Mouse (Mus musculus): ENCODE measurements around the gene Sh2d5. TPM values are rescaled to one million over a fixed set of nuclear protein-coding genes. Genes with fewer than 3 reads are reported as not detected.

Gene Sh2d5
- polyA plus RNA-seq (2016; fragmentation: Nextera tagmentation; extraction: Ambion mirVana) = 0.23 and 0.47 TPM in 2 replicates

GRCm38 (mm10) chr4:138250088-138250960, at the start of gene Sh2d5, which contains the start of gene Kif17:
TSS of gene Sh2d5 (plus strand) at chr4:138250403.
TSS of gene Kif17 (plus strand) at chr4:138250435.
- Histone ChIP-seq H3K36me3 (replicated peaks) (peaks cover 28% of the 10 kb centered on the region), H3K27me3 (ENCODE audit: poor library complexity, severe bottlenecking) (peaks cover 90% of the 10 kb centered on the region), H3K9me3 (no peaks in the 10 kb centered on the region), H3K4me3 (peak within 1 kb of the TSS; percentile 68), H3K27ac (peak within 1 kb of the TSS; percentile 48), H3K4me1 (peaks cover 40% of the 10 kb centered on the region)
- DNase-seq (ENCODE audit: extremely low spot score, low spot score) = peak; percentile 84
- WGBS = under 1% methylated on average over 69 of the region's 74 CpGs

GRCm38 (mm10) chr4:138200769-138201168, 49.4 kb upstream of the Sh2d5 start:
- H3K27me3 ChIP-seq (ENCODE audit: poor library complexity, severe bottlenecking) = no peaks in the 10 kb centered on the region

DNA sequence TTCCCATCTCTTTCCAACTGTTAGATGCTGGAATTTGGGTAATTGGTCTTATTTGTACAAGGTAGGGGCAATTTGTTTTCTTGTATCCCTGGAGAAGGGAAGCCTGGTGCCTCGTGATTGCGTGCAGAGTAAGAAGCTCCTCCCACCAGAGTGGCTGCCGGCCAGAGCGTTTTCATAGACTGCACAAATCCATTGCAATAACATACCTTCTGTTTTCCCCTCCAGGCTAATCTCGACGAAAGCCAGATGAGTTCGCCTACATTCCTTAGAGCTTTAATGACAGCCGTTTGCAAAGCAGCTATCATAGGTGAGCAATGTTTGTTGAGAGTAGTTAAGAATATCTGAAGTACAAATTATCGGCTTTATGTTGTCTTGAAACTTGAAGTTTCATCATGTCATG, 48.5 kb upstream of the Sh2d5 start:
- Histone ChIP-seq H3K4me3 (no peak overlapping the region), H3K27me3 (ENCODE audit: poor library complexity, severe bottlenecking) (no peaks in the 10 kb centered on the region), H3K4me1 (no peaks in the 10 kb centered on the region), H3K27ac (no peak overlapping the region), H3K36me3 (replicated peaks) (peaks cover 98% of the 10 kb centered on the region), H3K9me3 (no peaks in the 10 kb centered on the region)
- WGBS = 89% methylated on average over 9 of the region's 9 CpGs
- DNase-seq (ENCODE audit: extremely low spot score, low spot score) = no peak

More at GRCm38 (mm10) chr4:138200769-138201168, 49.4 kb upstream of the Sh2d5 start:
- Histone ChIP-seq H3K36me3 (replicated peaks) (peaks cover 99% of the 10 kb centered on the region), H3K27ac (no peak overlapping the region), H3K4me1 (no peaks in the 10 kb centered on the region), H3K4me3 (no peak overlapping the region), H3K9me3 (no peaks in the 10 kb centered on the region)
- 93% methylated on average over 3 of the region's 3 CpGs for WGBS
- DNase-seq (ENCODE audit: extremely low spot score, low spot score) = no peak

GRCm38 (mm10) chr4:138210116-138210515, 40.1 kb upstream of the Sh2d5 start:
- no peak for DNase-seq (ENCODE audit: extremely low spot score, low spot score)
- no peaks in the 10 kb centered on the region for H3K4me1 ChIP-seq
- peaks cover 50% of the 10 kb centered on the region for H3K36me3 ChIP-seq (replicated peaks)
- no peak overlapping the region for H3K27ac ChIP-seq
- no peaks in the 10 kb centered on the region for H3K27me3 ChIP-seq (ENCODE audit: poor library complexity, severe bottlenecking)
- WGBS = 90% methylated on average over 5 of the region's 5 CpGs
- no peak overlapping the region for H3K4me3 ChIP-seq
- H3K9me3 ChIP-seq = no peaks in the 10 kb centered on the region

DNA sequence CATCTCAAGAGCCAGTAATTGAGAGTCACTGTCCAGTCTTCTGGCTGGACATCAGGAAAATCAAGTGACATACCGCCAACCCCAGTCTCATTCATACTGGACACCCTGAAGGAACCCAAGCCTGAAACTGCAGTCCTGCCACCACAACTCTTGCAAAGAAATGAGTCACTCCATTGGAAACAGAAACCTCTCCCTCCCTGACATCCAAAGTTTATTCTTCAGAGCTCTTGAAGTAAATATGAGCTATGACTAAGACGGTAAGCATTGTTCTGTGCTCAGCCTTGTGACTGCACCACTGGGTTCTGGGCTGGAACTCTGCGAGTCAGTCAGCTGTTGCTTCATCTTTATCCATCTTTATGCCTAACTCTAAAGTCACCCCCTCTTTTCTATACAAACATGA, 36.3 kb upstream of the Sh2d5 start:
- Histone ChIP-seq H3K27ac (no peak overlapping the region), H3K4me3 (no peak overlapping the region), H3K9me3 (no peaks in the 10 kb centered on the region), H3K36me3 (replicated peaks) (peaks cover 24% of the 10 kb centered on the region), H3K27me3 (ENCODE audit: poor library complexity, severe bottlenecking) (no peaks in the 10 kb centered on the region), H3K4me1 (peaks cover 23% of the 10 kb centered on the region)
- DNase-seq (ENCODE audit: extremely low spot score, low spot score) = no peak
- WGBS = 87% methylated on average over 3 of the region's 3 CpGs

DNA sequence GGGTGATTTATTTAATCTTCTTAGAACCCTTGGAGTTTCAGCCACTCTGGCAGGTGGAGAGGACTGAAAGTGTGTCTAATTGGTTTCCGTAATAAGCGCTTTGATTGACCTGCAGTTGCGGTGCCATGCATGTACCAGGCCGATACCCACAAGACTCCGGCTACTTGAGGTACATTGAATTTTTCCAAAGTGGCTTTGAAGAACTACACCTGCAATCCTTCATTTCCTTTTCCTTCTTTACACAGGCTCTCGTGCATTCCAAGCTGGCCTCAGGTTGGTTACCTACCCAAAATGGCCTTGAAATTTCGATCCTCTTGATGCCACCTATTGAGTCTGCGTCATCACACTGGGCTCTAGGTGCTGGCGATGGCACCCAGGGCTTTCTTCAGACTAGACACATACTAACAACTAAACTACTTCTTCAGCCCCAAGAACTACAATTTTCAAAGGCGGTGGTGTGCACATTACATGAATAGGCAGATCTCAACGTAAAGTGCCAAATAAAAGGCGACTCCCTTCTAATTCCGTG, 34.5 kb upstream of the Sh2d5 start:
- 50% methylated on average over 13 of the region's 13 CpGs for WGBS
- no peak for DNase-seq (ENCODE audit: extremely low spot score, low spot score)
- Histone ChIP-seq H3K9me3 (no peaks in the 10 kb centered on the region), H3K4me3 (peak overlapping the region; percentile 91), H3K4me1 (peaks cover 34% of the 10 kb centered on the region), H3K27me3 (ENCODE audit: poor library complexity, severe bottlenecking) (no peaks in the 10 kb centered on the region), H3K27ac (peak overlapping the region; percentile 100), H3K36me3 (replicated peaks) (peaks cover 27% of the 10 kb centered on the region)

DNA sequence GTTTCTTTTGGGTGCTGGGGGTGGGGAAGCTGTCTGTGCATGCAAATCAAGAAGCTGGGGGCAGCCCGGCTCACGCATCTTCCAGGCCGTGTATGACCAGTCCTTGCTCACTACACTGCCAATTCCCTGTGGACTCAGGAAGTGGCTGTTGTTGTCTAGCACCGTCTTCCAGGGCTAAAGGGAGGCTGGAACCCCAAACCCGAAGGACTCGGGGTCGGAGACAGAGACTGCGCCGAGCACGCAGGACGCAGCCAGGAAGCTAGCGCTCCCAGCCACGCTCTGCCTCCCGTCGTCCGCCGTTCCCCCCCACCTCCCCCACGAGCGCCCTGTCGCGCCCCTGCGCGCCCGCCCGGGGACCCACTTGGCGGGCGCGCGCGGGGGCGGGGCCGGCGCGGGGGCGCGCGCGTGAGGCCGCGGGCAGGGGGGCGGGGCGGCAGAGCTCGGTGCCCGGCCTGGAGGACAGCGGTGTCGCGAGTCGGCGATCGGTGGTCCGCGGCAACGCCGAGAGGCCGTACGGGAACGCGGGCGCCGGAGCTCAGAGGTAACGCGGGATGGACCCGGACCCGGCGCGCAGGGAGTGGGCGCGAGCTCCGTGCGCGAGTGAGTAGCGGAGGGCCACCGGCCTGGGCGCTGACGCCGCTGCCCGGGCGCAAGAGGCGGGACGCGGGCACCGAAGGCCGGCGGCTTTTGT, 33.9 kb upstream of the Sh2d5 start, which contains the start of gene Hp1bp3:
Gene Hp1bp3 (plus strand): TSS at position 97 of the 691 bp plus-strand sequence.
- peaks cover 29% of the 10 kb centered on the region for H3K36me3 ChIP-seq (replicated peaks)
- H3K4me3 ChIP-seq = peak within 1 kb of the TSS; percentile 91
- H3K9me3 ChIP-seq = no peaks in the 10 kb centered on the region
- peaks cover 34% of the 10 kb centered on the region for H3K4me1 ChIP-seq
- peak within 1 kb of the TSS; percentile 100 for H3K27ac ChIP-seq
- DNase-seq (ENCODE audit: extremely low spot score, low spot score) = peak; percentile 76
- H3K27me3 ChIP-seq (ENCODE audit: poor library complexity, severe bottlenecking) = no peaks in the 10 kb centered on the region
- WGBS = under 1% methylated on average over 84 of the region's 84 CpGs

DNA sequence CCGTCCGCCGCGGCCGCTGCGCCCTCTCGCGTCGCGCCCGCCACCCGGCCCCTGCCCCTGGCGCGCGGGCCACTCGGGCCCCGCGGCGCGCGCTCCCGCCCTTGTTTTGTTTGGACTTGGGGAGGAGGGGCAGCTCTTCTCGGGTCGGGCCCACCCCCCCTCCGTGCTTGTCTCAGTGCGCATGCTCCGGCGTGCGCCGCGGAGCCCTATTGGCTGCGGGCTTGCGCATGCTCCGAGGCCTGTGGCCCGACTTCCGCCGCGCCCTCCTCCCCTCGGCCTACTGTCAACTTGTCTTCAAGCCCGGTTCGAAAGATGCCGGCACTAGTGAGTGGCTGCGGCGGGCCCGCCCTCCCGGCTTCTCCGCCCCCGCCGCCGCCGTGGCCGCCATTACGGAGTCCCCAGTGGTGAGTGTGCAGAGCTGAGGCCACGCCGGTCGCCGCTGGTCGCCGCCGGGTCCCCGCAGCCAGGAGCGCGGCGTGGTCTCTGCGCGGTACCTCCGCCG, 33.3 kb upstream of the Sh2d5 start:
- Histone ChIP-seq H3K9me3 (no peaks in the 10 kb centered on the region), H3K4me1 (peaks cover 34% of the 10 kb centered on the region), H3K27me3 (ENCODE audit: poor library complexity, severe bottlenecking) (no peaks in the 10 kb centered on the region), H3K36me3 (replicated peaks) (peaks cover 35% of the 10 kb centered on the region), H3K4me3 (peak overlapping the region; percentile 91), H3K27ac (peak overlapping the region; percentile 100)
- under 1% methylated on average over 60 of the region's 68 CpGs for WGBS
- peak; percentile 96 for DNase-seq (ENCODE audit: extremely low spot score, low spot score)

- no peaks in the 10 kb centered on the region for H3K27me3 ChIP-seq (ENCODE audit: poor library complexity, severe bottlenecking)
- 1% methylated on average over 36 of the region's 36 CpGs for WGBS
- peaks cover 34% of the 10 kb centered on the region for H3K4me1 ChIP-seq
- peak overlapping the region; percentile 100 for H3K27ac ChIP-seq
- H3K36me3 ChIP-seq (replicated peaks) = peaks cover 40% of the 10 kb centered on the region
- H3K4me3 ChIP-seq = peak overlapping the region; percentile 91
- DNase-seq (ENCODE audit: extremely low spot score, low spot score) = no peak
- no peaks in the 10 kb centered on the region for H3K9me3 ChIP-seq
Observed at GRCm38 (mm10) chr4:138217441-138217840, 32.8 kb upstream of the Sh2d5 start.

GRCm38 (mm10) chr4:138217951-138218685, 32.1 kb upstream of the Sh2d5 start:
- peak overlapping the region; percentile 100 for H3K27ac ChIP-seq
- WGBS = 88% methylated on average over 11 of the region's 11 CpGs
- H3K4me1 ChIP-seq = peaks cover 34% of the 10 kb centered on the region
- no peak for DNase-seq (ENCODE audit: extremely low spot score, low spot score)
- peak overlapping the region; percentile 91 for H3K4me3 ChIP-seq
- no peaks in the 10 kb centered on the region for H3K9me3 ChIP-seq
- peaks cover 46% of the 10 kb centered on the region for H3K36me3 ChIP-seq (replicated peaks)
- no peaks in the 10 kb centered on the region for H3K27me3 ChIP-seq (ENCODE audit: poor library complexity, severe bottlenecking)

- WGBS = 94% methylated on average over 5 of the region's 5 CpGs
Observed at GRCm38 (mm10) chr4:138219331-138219730, 30.9 kb upstream of the Sh2d5 start.

GRCm38 (mm10) chr4:138220761-138221160, 29.4 kb upstream of the Sh2d5 start:
- Histone ChIP-seq H3K4me3 (no peak overlapping the region), H3K4me1 (peaks cover 30% of the 10 kb centered on the region), H3K9me3 (no peaks in the 10 kb centered on the region), H3K27me3 (ENCODE audit: poor library complexity, severe bottlenecking) (no peaks in the 10 kb centered on the region), H3K36me3 (replicated peaks) (peaks cover 72% of the 10 kb centered on the region), H3K27ac (no peak overlapping the region)
- WGBS = 92% methylated on average over 7 of the region's 7 CpGs
- no peak for DNase-seq (ENCODE audit: extremely low spot score, low spot score)

More at GRCm38 (mm10) chr4:138219331-138219730, 30.9 kb upstream of the Sh2d5 start:
- Histone ChIP-seq H3K4me3 (no peak overlapping the region), H3K27ac (no peak overlapping the region), H3K4me1 (peaks cover 34% of the 10 kb centered on the region), H3K36me3 (replicated peaks) (peaks cover 59% of the 10 kb centered on the region), H3K9me3 (no peaks in the 10 kb centered on the region), H3K27me3 (ENCODE audit: poor library complexity, severe bottlenecking) (no peaks in the 10 kb centered on the region)
- DNase-seq (ENCODE audit: extremely low spot score, low spot score) = no peak

Measured in forebrain, embryonic 10.5 days (tissue).